Mouse (Mus musculus) spleen, adult 2 months (tissue): ENCODE results near the gene Eno2. TPM values are rescaled to one million over a fixed set of nuclear protein-coding genes. Genes with fewer than 3 reads are reported as not detected.

Experiments
- DNase-seq, 2 experiments: peaks; one replicate each; pipeline versions ENCODE4 v3.0.0 to v3.0.0-alpha.2; 2012 to 2021; ENCODE audit warnings: low spot score in 2 of 2, low read depth in 1 of 2
- H3K27ac ChIP-seq: fragments of 200-500 bp; 2 replicates; pipeline ENCODE4 v1.5.1; 2012; ENCODE audit warnings: low read length, inconsistent platforms; ENCODE audit not compliant: insufficient read depth
- H3K27me3 ChIP-seq: fragments of 200-500 bp; 2 replicates; pipeline ENCODE4 v1.6.1; 2012; ENCODE audit warnings: mild to moderate bottlenecking, moderate library complexity, low read length, inconsistent platforms; ENCODE audit not compliant: control insufficient read depth, insufficient read depth
- H3K36me3 ChIP-seq: fragments of 200-500 bp; 2 replicates; pipeline ENCODE4 v1.6.1; 2012; ENCODE audit warnings: mild to moderate bottlenecking, low read length, inconsistent platforms; ENCODE audit not compliant: control insufficient read depth, insufficient read depth
- H3K4me1 ChIP-seq: fragments of 200-500 bp; 2 replicates; pipeline ENCODE4 v1.6.1; 2011; ENCODE audit warnings: inconsistent platforms; ENCODE audit not compliant: control insufficient read depth, insufficient read depth, insufficient read length
- H3K4me3 ChIP-seq: fragments of 200-500 bp; 2 replicates; pipeline ENCODE4 v1.5.1; 2011; ENCODE audit warnings: mild to moderate bottlenecking, inconsistent platforms; ENCODE audit not compliant: insufficient read depth, insufficient read length; ENCODE audit errors: extremely low read depth
- CTCF ChIP-seq: fragments of 200-500 bp; IDR thresholded peaks from 2 replicates; pipeline ENCODE4 v1.5.1; 2011; ENCODE audit warnings: mild to moderate bottlenecking, inconsistent platforms; ENCODE audit not compliant: insufficient read depth, insufficient read length, insufficient replicate concordance; ENCODE audit errors: extremely low read depth
- POLR2A ChIP-seq: fragments of 200-500 bp; IDR thresholded peaks from 2 replicates; pipeline ENCODE4 v1.6.1; 2011; ENCODE audit warnings: low read depth, low read length, inconsistent platforms
- WGBS: fragments of 180-500 bp; shearing (Covaris S2); methylation state at CpG from one replicate; pipeline ENCODE4 v1.1.7; 2018; 5-methylcytosine and 5-hydroxymethylcytosine counted together
- polyA plus RNA-seq: library from polyadenylated mRNA; depleted of rRNA; stranded (reverse); fragments of >200 nt; gene quantifications from 2 replicates; pipeline ENCODE4 v1.2.3, GENCODE M21; 2012

Eno2 gene
- polyA plus RNA-seq, 1 experiment = 3.2 TPM

DNA sequence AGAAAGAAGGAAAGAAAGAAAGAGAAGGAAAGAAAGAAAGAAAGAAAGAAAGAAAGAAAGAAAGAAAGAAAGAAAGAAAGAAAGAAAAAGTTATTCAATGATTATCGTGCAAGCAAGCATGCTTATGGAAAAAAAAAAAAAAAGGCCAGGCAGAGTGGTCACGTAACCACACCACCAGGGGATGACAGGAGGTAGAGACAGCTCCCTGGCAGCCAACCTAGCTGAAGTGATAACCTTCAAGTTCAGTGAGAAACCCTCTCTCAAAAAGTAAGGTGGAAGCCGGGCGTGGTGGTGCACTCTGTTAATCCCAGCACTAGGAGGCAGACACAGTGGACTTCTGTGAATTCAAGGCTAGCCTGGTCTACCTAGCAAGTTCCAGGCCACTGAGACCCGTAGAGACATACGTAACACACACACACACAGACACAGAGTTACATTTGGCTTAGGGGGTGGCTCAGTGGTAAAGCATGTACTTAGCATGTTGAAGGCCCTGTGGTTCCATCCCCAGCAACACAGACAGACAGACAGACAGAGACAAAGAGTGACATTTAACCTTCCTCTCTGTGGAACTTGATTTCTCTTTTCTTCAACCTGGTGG, 46.5 kb downstream of the Eno2 start:
- Histone ChIP-seq H3K27ac (peak overlapping the region; percentile 90), H3K36me3 (peaks cover 47% of the 10 kb centered on the region), H3K4me1 (peaks cover 48% of the 10 kb centered on the region; the same call in 1 of the 2 replicates), H3K4me3 (peak overlapping the region; percentile 48), H3K27me3 (no peaks in the 10 kb centered on the region)
- DNase-seq = peak in 1 of 2 experiments; percentile 9
- no peak for TF ChIP-seq POLR2A
- TF ChIP-seq CTCF = no peak
- 50% methylated on average over 6 of the region's 6 CpGs for WGBS

DNA sequence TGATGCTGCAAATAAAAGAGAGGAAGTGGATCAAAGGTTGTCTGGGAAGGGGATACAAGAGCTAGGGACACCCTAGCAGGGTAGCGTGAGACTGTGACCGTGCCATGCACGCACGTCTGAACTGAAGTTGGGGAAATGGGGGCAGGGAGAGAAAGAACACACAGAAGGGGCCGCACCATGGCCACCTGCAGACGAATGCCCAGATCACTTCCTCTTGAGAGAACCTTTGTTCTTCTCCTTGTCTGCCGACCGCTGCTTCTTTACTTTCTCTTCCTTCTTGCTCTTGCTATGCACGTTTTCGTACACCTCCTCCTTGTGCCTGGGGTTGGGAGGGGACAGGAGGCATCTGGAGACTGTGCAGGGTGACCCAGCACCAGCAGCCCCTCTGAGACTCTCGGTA, 48.6 kb downstream of the Eno2 start:
- TF ChIP-seq CTCF (no peak), POLR2A (no peak)
- H3K36me3 ChIP-seq = peaks cover 36% of the 10 kb centered on the region
- peak overlapping the region; percentile 80 for H3K27ac ChIP-seq
- DNase-seq = peak; percentile 63 to 65
- no peak overlapping the region for H3K4me3 ChIP-seq
- peaks cover 43% of the 10 kb centered on the region; the same call in 1 of the 2 replicates for H3K4me1 ChIP-seq
- WGBS = 11% methylated on average over 11 of the region's 11 CpGs
- H3K27me3 ChIP-seq = no peaks in the 10 kb centered on the region

DNA sequence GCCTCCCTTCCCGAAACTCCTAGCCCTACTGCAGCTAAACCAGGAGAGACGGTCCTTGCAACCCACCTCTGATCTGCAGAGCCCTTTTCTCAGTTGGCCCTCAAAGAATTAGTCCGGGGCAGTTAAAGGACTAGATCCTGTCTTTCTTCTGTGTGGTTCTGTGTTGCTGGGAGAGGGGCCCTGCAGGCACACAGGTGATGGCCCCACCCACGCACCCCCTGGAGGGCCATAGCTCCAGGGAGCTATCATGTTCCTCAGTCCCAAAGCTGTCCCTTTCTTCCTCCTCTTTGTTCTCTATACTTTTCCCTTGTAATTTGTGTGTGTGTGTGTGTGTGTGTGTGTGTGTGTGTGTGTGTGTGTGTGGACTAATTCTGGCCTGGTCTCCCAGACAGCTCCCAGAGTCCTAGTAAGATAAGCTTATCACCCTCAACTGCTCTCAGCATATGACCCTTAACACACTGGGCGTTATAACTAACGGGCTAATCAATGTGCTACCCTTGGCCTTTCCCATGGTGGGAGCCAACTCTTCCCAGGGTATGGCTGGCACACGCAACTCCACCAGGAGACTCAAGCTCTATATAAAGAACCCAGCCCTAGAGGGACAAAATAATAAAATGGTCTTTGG, 50.0 kb downstream of the Eno2 start:
- peaks cover 32% of the 10 kb centered on the region; the same call in 1 of the 2 replicates for H3K4me1 ChIP-seq
- 75% methylated on average over 7 of the region's 7 CpGs for WGBS
- H3K27ac ChIP-seq = peak overlapping the region; percentile 6; the same call in 1 of the 2 replicates
- no peak for DNase-seq
- H3K36me3 ChIP-seq = peaks cover 35% of the 10 kb centered on the region
- TF ChIP-seq POLR2A = no peak
- TF ChIP-seq CTCF = no peak
- H3K27me3 ChIP-seq = no peaks in the 10 kb centered on the region
- H3K4me3 ChIP-seq = no peak overlapping the region

- H3K27ac ChIP-seq = peak overlapping the region; percentile 6; the same call in 1 of the 2 replicates
- no peak for TF ChIP-seq POLR2A
- no peak for TF ChIP-seq CTCF
- no peak overlapping the region for H3K4me3 ChIP-seq
- WGBS = 88% methylated on average over 15 of the region's 16 CpGs
- no peak for DNase-seq
- peaks cover 35% of the 10 kb centered on the region for H3K36me3 ChIP-seq
- H3K27me3 ChIP-seq = no peaks in the 10 kb centered on the region
- peaks cover 28% of the 10 kb centered on the region; the same call in 1 of the 2 replicates for H3K4me1 ChIP-seq
Measured at GRCm38 (mm10) chr6:124718703-124719102, 50.8 kb downstream of the Eno2 start.

- H3K4me1 ChIP-seq = peaks cover 25% of the 10 kb centered on the region; the same call in 1 of the 2 replicates
- H3K36me3 ChIP-seq = peaks cover 34% of the 10 kb centered on the region
- TF ChIP-seq CTCF = no peak
- TF ChIP-seq POLR2A = no peak
- H3K4me3 ChIP-seq = no peak overlapping the region
- H3K27me3 ChIP-seq = no peaks in the 10 kb centered on the region
- DNase-seq = no peak
- no peak overlapping the region for H3K27ac ChIP-seq
- 91% methylated on average over 13 of the region's 13 CpGs for WGBS
Measured at GRCm38 (mm10) chr6:124717968-124718367, 51.5 kb downstream of the Eno2 start.

- 61% methylated on average over 20 of the region's 20 CpGs for WGBS
- no peak overlapping the region; the same call in 1 of the 2 replicates for H3K27ac ChIP-seq
- DNase-seq = peak in 1 of 2 experiments; percentile 71
- H3K27me3 ChIP-seq = no peaks in the 10 kb centered on the region
- TF ChIP-seq CTCF = peak; percentile 90
- TF ChIP-seq POLR2A = no peak
- H3K36me3 ChIP-seq = peaks cover 34% of the 10 kb centered on the region
- no peak overlapping the region for H3K4me3 ChIP-seq
- peaks cover 24% of the 10 kb centered on the region; the same call in 1 of the 2 replicates for H3K4me1 ChIP-seq
Measured at GRCm38 (mm10) chr6:124716864-124717490, 52.5 kb downstream of the Eno2 start.

DNA sequence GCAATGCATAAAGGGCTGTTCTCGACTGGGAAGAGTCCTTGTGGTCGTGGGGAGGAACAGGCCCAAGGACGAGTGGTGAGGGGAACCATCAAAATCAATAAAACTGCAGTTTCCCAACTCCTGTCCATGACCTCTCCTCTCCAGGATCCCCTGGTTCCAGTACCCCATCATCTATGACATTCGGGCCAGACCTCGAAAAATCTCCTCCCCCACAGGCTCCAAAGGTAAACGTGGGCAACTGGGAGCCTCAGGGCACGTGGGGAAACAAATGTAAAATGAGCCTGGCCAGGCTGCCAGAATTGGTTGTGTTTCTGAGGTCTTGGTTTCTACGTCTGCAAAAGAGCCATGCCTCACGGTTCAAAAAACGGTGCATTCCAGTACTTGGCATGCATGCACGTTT, 56.6 kb downstream of the Eno2 start:
- peaks cover 10% of the 10 kb centered on the region; the same call in 1 of the 2 replicates for H3K4me1 ChIP-seq
- peak overlapping the region; percentile 81 for H3K4me3 ChIP-seq
- TF ChIP-seq CTCF (no peak), POLR2A (no peak)
- H3K27ac ChIP-seq = no peak overlapping the region
- DNase-seq = no peak
- peaks cover 20% of the 10 kb centered on the region for H3K36me3 ChIP-seq
- 17% methylated on average over 11 of the region's 11 CpGs for WGBS
- H3K27me3 ChIP-seq = no peaks in the 10 kb centered on the region
